Mouse (Mus musculus) liver, embryonic 13.5 days (tissue): ENCODE measurements around the gene Rab30. TPM values are rescaled to one million over a fixed set of nuclear protein-coding genes. Genes with fewer than 3 reads are reported as not detected.

Source experiments
- ATAC-seq: fragments of 200-750 bp; cut with Nextera tagmentation; 2 replicates; pipeline ENCODE4 v1.8.0; 2017; ENCODE audit warnings: low read depth, mild to moderate bottlenecking, moderate number of reproducible peaks, moderate library complexity
- DNase-seq: peaks from one replicate; pipeline ENCODE4 v3.0.0; 2022
- H3K27ac ChIP-seq: fragments of 300-500 bp; sonication (generic); 2 replicates; pipeline ENCODE4 v1.5.1; 2015; ENCODE audit warnings: moderate library complexity, mild to moderate bottlenecking, inconsistent platforms
- H3K27me3 ChIP-seq: fragments of 300-500 bp; sonication (generic); 2 replicates; pipeline ENCODE4 v1.6.1; 2015; ENCODE audit warnings: mild to moderate bottlenecking, inconsistent platforms
- H3K36me3 ChIP-seq: fragments of 300-500 bp; sonication (generic); 2 replicates; pipeline ENCODE4 v1.6.1; 2015; ENCODE audit warnings: mild to moderate bottlenecking, inconsistent platforms
- H3K4me1 ChIP-seq: fragments of 300-500 bp; sonication (generic); replicated peaks from 2 replicates; pipeline ENCODE4 v1.6.1; 2015; ENCODE audit warnings: inconsistent platforms
- H3K4me2 ChIP-seq: fragments of 300-500 bp; sonication (generic); 2 replicates; pipeline ENCODE4 v1.6.1; 2015; ENCODE audit warnings: inconsistent platforms, mild to moderate bottlenecking, moderate library complexity
- H3K4me3 ChIP-seq: fragments of 300-500 bp; sonication (generic); replicated peaks from 2 replicates; pipeline ENCODE4 v1.5.1; 2015; ENCODE audit warnings: mild to moderate bottlenecking, inconsistent platforms
- H3K9ac ChIP-seq: fragments of 300-500 bp; sonication (generic); 2 replicates; pipeline ENCODE4 v1.6.1; 2015; ENCODE audit warnings: mild to moderate bottlenecking, inconsistent platforms
- H3K9me3 ChIP-seq: fragments of 300-500 bp; sonication (generic); replicated peaks from 2 replicates; pipeline ENCODE4 v1.6.1; 2016; ENCODE audit warnings: inconsistent platforms
- WGBS: fragments of 180-500 bp; shearing (Covaris S2); methylation state at CpG from one replicate; pipeline ENCODE4 v1.1.7; 2015; ENCODE audit not compliant: insufficient replicate concordance; 5-methylcytosine and 5-hydroxymethylcytosine counted together
- polyA plus RNA-seq: library from polyadenylated mRNA; unstranded; fragments of >200 nt; fragmentation: Nextera tagmentation; extraction: Ambion mirVana; gene quantifications from 2 replicates; pipeline ENCODE4 v1.2.1, GENCODE M21; 2015

Rab30 gene
- polyA plus RNA-seq, 1 experiment from 2014 or later: 7.1 TPM

- no peak overlapping the region for H3K4me2 ChIP-seq
- 58% methylated on average over 4 of the region's 4 CpGs for WGBS
- no peaks in the 10 kb centered on the region for H3K27me3 ChIP-seq
- no peaks in the 10 kb centered on the region for H3K9me3 ChIP-seq
- ATAC-seq (no peak), DNase-seq (no peak)
- no peak overlapping the region for H3K9ac ChIP-seq
- no peaks in the 10 kb centered on the region; the same call in 1 of the 2 replicates for H3K4me1 ChIP-seq
- no peaks in the 10 kb centered on the region for H3K36me3 ChIP-seq
- no peak overlapping the region for H3K27ac ChIP-seq
- H3K4me3 ChIP-seq: no peak overlapping the region
Measured at GRCm38 (mm10) chr7:92776647-92777046, 35.2 kb downstream of the Rab30 start.

- Histone ChIP-seq H3K9me3 (no peaks in the 10 kb centered on the region), H3K27ac (no peak overlapping the region), H3K9ac (no peak overlapping the region), H3K36me3 (no peaks in the 10 kb centered on the region), H3K4me3 (no peak overlapping the region), H3K4me1 (no peaks in the 10 kb centered on the region; the same call in 1 of the 2 replicates), H3K27me3 (no peaks in the 10 kb centered on the region), H3K4me2 (0 out of 2 replicates have a peak overlapping the region, but pooled peaks have one; percentile 8)
- DNase-seq (no peak), ATAC-seq (no peak)
- WGBS: 38% methylated on average over 17 of the region's 17 CpGs
Measured at GRCm38 (mm10) chr7:92777108-92777973, 35.9 kb downstream of the Rab30 start.

DNA sequence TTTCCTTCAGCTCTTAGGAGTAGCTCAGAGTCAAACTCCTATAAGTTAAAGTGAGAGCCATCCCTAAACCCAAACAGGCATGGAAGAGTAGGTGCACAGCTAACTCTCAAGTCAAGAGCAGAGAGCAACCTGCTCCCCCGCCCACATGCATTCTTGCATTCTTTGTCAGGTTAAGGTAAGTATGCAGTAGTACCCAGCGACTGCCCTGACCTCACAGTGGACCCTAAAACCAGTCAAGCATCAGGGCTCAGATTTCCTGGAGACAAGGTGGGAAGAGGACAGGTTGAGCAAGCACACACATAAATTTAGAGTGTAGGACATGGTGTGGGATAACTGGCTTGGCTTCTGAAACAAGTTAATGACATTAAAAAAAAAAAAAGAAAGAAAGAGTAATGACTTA is 37.7 kb downstream of the Rab30 start:
- DNase-seq: no peak
- Histone ChIP-seq H3K27me3 (no peaks in the 10 kb centered on the region), H3K9ac (no peak overlapping the region), H3K9me3 (no peaks in the 10 kb centered on the region), H3K4me2 (no peak overlapping the region), H3K4me1 (no peaks in the 10 kb centered on the region; the same call in 1 of the 2 replicates), H3K4me3 (no peak overlapping the region), H3K36me3 (no peaks in the 10 kb centered on the region), H3K27ac (no peak overlapping the region)
- 44% methylated on average over 2 of the region's 2 CpGs for WGBS
- ATAC-seq: no peak

GRCm38 (mm10) chr7:92781361-92781760 is 40.0 kb downstream of the Rab30 start:
- H3K9ac ChIP-seq: no peak overlapping the region
- H3K4me3 ChIP-seq: no peak overlapping the region
- no peak overlapping the region for H3K4me2 ChIP-seq
- H3K36me3 ChIP-seq: no peaks in the 10 kb centered on the region
- 51% methylated on average over 1 of the region's 1 CpGs for WGBS
- H3K9me3 ChIP-seq: no peaks in the 10 kb centered on the region
- H3K27ac ChIP-seq: no peak overlapping the region
- no peaks in the 10 kb centered on the region; the same call in 1 of the 2 replicates for H3K4me1 ChIP-seq
- DNase-seq: no peak
- ATAC-seq: no peak
- H3K27me3 ChIP-seq: no peaks in the 10 kb centered on the region

GRCm38 (mm10) chr7:92781948-92782347 is 40.5 kb downstream of the Rab30 start:
- Histone ChIP-seq H3K27me3 (no peaks in the 10 kb centered on the region), H3K36me3 (no peaks in the 10 kb centered on the region), H3K9ac (no peak overlapping the region), H3K4me2 (no peak overlapping the region), H3K4me3 (no peak overlapping the region), H3K27ac (no peak overlapping the region), H3K9me3 (no peaks in the 10 kb centered on the region), H3K4me1 (no peaks in the 10 kb centered on the region; the same call in 1 of the 2 replicates)
- DNase-seq (no peak), ATAC-seq (no peak)
- WGBS: 76% methylated on average over 3 of the region's 3 CpGs

DNA sequence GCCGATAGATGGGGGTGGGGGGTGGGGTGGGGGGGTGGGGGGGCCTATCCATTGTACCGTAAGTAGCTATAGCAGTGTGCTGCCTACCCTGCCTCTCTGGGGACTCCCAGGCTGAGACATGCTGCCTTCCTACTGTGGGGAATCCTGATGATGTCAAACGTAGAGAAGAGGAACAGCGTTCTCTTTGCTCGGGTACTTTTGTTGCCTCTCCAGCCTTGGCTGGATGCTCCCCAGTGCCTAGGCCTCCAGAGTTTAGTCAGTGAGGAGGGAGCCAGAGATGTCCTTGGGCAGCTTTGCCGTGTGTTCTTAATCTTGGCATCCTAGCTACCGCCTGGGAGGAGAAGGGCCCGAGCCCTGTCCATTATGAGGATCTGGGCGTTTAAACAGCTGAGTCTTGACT is 41.1 kb downstream of the Rab30 start:
- Histone ChIP-seq H3K27ac (no peak overlapping the region), H3K9me3 (no peaks in the 10 kb centered on the region), H3K9ac (no peak overlapping the region), H3K36me3 (no peaks in the 10 kb centered on the region), H3K4me3 (no peak overlapping the region), H3K4me2 (no peak overlapping the region), H3K27me3 (no peaks in the 10 kb centered on the region), H3K4me1 (no peaks in the 10 kb centered on the region; the same call in 1 of the 2 replicates)
- DNase-seq: no peak
- ATAC-seq: no peak
- 74% methylated on average over 9 of the region's 9 CpGs for WGBS

GRCm38 (mm10) chr7:92783166-92783806 is 41.9 kb downstream of the Rab30 start:
- no peaks in the 10 kb centered on the region for H3K27me3 ChIP-seq
- ATAC-seq: no peak

DNA sequence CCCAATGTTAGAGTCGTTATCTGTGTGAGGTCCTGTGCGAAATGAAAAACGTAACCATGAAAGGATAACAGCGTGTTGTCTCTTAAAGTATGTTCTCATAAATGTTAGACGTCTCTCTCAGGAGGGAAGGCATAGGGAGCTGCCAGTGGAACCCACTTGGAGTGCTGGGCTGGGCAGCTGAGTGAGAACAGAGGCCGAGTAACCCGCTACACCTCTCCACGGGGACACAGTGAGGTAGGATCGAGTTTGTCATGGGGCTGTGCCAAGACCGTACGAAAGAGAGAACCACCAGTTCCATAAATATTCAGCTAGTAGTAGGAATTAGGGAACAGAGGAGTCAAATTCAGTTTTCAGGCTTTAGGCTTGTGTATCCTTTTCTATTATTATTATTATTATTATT is 42.5 kb downstream of the Rab30 start:
- no peak overlapping the region for H3K9ac ChIP-seq
- no peaks in the 10 kb centered on the region for H3K4me1 ChIP-seq
- H3K9me3 ChIP-seq: no peaks in the 10 kb centered on the region
- no peaks in the 10 kb centered on the region for H3K27me3 ChIP-seq
- DNase-seq: no peak
- no peak overlapping the region for H3K4me3 ChIP-seq
- no peak overlapping the region for H3K4me2 ChIP-seq
- no peak for ATAC-seq
- WGBS: 84% methylated on average over 11 of the region's 11 CpGs
- H3K27ac ChIP-seq: no peak overlapping the region
- H3K36me3 ChIP-seq: no peaks in the 10 kb centered on the region

More at GRCm38 (mm10) chr7:92783166-92783806, 41.9 kb downstream of the Rab30 start:
- Histone ChIP-seq H3K9ac (no peak overlapping the region), H3K36me3 (no peaks in the 10 kb centered on the region), H3K9me3 (no peaks in the 10 kb centered on the region), H3K4me2 (no peak overlapping the region), H3K4me3 (no peak overlapping the region), H3K27ac (no peak overlapping the region), H3K4me1 (no peaks in the 10 kb centered on the region)
- WGBS: 71% methylated on average over 12 of the region's 12 CpGs
- DNase-seq: no peak

GRCm38 (mm10) chr7:92795749-92796148 is 54.3 kb downstream of the Rab30 start:
- H3K27ac ChIP-seq: no peak overlapping the region
- ATAC-seq: no peak
- H3K9me3 ChIP-seq: no peaks in the 10 kb centered on the region
- H3K4me1 ChIP-seq: no peaks in the 10 kb centered on the region
- no peaks in the 10 kb centered on the region for H3K36me3 ChIP-seq
- H3K27me3 ChIP-seq: no peaks in the 10 kb centered on the region
- no peak overlapping the region for H3K9ac ChIP-seq
- 59% methylated on average over 5 of the region's 5 CpGs for WGBS
- H3K4me3 ChIP-seq: no peak overlapping the region
- no peak for DNase-seq
- H3K4me2 ChIP-seq: no peak overlapping the region

- no peak overlapping the region for H3K4me2 ChIP-seq
- no peaks in the 10 kb centered on the region for H3K9me3 ChIP-seq
- no peaks in the 10 kb centered on the region for H3K27me3 ChIP-seq
- H3K36me3 ChIP-seq: no peaks in the 10 kb centered on the region
- ATAC-seq (no peak), DNase-seq (no peak)
- no peak overlapping the region for H3K9ac ChIP-seq
- H3K4me1 ChIP-seq: no peaks in the 10 kb centered on the region
- no peak overlapping the region for H3K27ac ChIP-seq
- no peak overlapping the region for H3K4me3 ChIP-seq
- WGBS: 77% methylated on average over 8 of the region's 8 CpGs
Measured at GRCm38 (mm10) chr7:92796813-92797212, 55.4 kb downstream of the Rab30 start.

DNA sequence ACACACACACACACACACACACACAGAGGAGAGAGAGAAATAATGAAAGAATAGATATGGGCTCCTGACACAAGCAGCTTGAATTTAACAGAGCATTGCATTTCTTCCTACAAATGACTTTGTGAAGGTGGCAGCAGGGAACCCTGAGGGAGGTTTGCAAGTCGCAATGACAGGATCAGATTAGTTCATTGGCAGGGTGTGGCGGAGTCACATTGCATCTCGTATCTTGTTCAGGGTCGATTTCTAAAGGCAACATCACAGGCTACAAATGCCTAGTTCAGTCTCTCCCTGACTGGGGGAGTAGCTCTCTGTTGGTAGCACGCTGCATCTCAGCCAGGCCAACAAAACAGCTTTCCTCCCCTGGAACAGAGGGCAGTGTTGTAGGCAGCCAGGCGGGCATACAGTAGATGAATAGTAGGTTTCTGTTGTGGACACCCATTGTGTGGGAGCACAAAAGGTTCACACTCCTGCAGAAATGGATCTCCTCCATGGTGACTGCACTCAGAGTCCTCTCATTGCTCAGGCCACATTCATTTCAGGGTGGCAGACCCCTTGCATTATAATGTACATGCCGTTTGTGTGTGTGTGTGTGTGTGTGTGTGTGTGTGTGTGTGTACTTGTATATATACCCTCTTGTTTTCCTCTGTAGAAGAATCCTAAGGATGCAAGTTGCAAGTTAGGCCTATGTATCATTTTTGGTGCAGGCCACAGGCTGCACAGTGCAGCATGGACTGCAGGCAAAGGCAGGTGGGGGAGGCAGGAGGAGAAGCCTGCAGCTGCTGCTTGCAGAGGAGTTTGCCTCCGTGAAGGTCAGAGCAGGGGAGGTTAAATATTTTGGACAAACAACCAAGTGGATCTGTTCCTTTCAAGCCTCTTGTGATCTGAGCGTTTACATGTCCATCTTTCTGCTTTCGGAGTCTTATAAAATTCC is 58.5 kb downstream of the Rab30 start:
- H3K27ac ChIP-seq: no peak overlapping the region
- no peak overlapping the region for H3K4me3 ChIP-seq
- H3K27me3 ChIP-seq: no peaks in the 10 kb centered on the region
- no peak overlapping the region for H3K4me2 ChIP-seq
- no peak overlapping the region for H3K9ac ChIP-seq
- H3K9me3 ChIP-seq: no peaks in the 10 kb centered on the region
- DNase-seq (no peak), ATAC-seq (no peak)
- no peaks in the 10 kb centered on the region for H3K36me3 ChIP-seq
- no peaks in the 10 kb centered on the region for H3K4me1 ChIP-seq
- WGBS: 59% methylated on average over 10 of the region's 10 CpGs
